Mouse (Mus musculus) erythroblast, embryonic 14.5 days (primary cell): ENCODE results near the gene Afg1l.

Experiments used
- GATA1 ChIP-seq: IDR thresholded peaks from 2 replicates; pipeline ENCODE4 v1.6.1; 2012; ENCODE audit warnings: low read length, inconsistent platforms, mixed read lengths
- TAL1 ChIP-seq: IDR thresholded peaks from 3 replicates; pipeline ENCODE4 v1.6.1; 2012; ENCODE audit warnings: low read length, inconsistent platforms, mixed read lengths

- TF ChIP-seq GATA1 = no peak
- TF ChIP-seq TAL1 = no peak
Measured at GRCm38 (mm10) chr10:42478341-42478720, at the start of gene Afg1l.
